Mouse (Mus musculus): ENCODE results near the gene Prkg2.

The Prkg2 gene

GRCm38 (mm10) chr5:98900926-98901325 lies 136.2 kb downstream of the Prkg2 start:
- no peak for DNase-seq (ENCODE audit: low spot score in 2 of 2)

DNA sequence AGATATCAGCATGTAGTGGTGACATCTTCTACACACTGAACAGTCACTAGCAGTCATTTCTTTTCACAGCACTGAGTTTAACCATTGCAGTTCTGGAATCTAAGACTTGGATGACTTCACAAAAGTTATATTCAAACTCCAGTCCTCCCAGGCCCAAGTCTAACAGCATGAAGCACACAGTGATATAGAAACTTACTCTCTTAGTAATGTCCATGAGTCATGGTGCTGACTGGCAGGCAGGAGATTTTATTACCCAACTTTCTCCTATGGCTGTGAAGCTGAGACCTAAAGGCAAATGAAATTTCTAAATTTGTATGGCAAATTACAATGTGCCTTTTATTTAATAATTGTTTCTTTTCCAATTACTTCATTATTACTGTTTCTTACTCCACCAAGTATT lies 139.2 kb downstream of the Prkg2 start:
- DNase-seq (ENCODE audit: low spot score in 2 of 2), result no peak

GRCm38 (mm10) chr5:98894281-98894680 lies 142.9 kb downstream of the Prkg2 start:
- DNase-seq (ENCODE audit: low spot score in 2 of 2), result no peak

DNA sequence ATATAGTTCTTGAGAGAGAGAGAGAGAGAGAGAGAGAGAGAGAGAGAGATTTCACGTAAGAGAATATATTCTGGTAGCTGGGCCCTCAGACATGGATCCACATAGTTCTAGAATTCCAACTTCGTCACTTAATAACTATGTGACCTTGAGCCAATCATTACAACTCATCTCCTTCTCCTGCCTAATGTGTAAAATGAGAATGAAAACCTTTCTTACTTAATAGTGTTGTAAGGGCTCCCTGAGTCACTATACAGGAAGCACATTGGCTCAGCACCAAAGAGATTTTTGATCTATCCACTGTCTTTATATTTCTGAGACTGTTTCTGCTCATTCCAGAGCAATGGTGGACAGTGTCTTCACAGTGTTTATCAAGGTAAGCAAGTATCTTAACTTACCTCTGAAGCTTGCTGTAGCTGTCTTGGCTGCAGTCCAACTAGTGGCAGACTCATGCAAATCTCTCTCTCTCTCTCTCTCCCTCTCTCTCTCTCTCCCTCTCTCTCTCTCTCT lies 146.6 kb downstream of the Prkg2 start:
- DNase-seq (ENCODE audit: low spot score in 2 of 2), result no peak

GRCm38 (mm10) chr5:98882096-98882495 lies 155.1 kb downstream of the Prkg2 start:
- no peak for DNase-seq (ENCODE audit: low spot score in 2 of 2)

Measured in natural killer cell, adult 2 months (primary cell).